Mouse (Mus musculus) thymus, postnatal 0 days (tissue): ENCODE measurements around the gene Tm2d1. TPM values are rescaled to one million over a fixed set of nuclear protein-coding genes. Genes with fewer than 3 reads are reported as not detected.

Experiments used
- DNase-seq: peaks from one replicate; pipeline ENCODE4 v3.0.0-alpha.2; 2015; ENCODE audit warnings: low spot score
- polyA plus RNA-seq: library from polyadenylated mRNA; unstranded; fragments of >200 nt; fragmentation: Nextera tagmentation; extraction: Ambion mirVana; gene quantifications from 2 replicates; pipeline ENCODE4 v1.2.1, GENCODE M21; 2015

Gene Tm2d1
- polyA plus RNA-seq, 1 experiment from 2014 or later = 97.7 TPM

DNA sequence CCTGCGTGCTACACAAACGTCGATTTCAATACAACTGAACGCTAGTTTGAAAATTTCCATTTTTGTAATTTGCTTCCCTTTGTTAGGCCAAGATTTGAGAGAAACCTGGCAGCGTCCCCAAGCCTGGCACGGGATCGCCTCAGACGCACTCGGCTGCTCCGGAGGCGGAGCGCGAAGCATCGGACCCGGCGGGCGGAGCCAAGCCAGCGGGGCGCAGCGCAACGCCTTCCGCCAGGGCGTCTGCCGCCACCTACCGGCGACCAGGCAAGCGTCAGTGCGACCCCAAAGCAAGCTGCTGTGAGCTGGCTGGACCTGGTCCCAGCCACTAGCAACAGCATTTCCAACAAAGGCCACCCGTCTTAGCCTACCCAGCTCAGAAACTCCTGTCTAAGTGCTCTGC, 60.9 kb downstream of the Tm2d1 start:
- DNase-seq = peak; percentile 87

DNA sequence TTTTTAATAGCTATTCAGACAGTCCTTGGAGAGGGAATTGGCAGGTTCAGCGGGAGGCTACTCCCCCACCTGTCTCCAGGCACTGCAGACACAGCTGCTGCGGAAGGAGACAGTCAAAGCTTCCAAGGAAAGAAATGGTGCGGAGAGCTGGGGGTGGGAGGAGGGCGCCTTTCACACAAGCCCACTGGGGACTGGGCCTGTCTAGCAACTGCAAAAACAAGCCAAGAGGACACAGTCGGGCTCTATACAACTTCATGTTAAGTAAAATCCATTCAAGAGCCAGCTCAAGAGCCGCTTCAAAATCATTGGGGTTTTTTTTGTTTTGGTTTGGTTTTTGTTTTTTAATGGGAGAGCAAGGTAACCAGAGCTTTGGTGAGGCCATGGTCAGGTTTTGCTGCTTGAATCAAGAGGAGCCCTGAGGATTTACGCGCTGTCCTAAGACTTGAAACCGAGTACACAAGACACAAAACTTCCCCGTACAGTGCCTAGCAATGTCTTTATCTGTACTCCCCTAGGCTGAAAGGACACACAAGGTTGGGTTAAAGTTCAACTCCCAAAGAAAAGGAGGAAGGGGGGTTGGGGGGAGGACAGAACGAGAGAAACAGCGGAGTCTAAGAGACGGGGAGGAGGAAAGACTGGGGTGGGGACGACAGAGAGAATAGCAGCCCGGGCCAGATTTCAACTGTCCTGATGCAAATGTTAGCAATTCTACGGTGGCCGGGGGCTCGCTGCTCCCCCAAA, 61.6 kb downstream of the Tm2d1 start:
- peak; percentile 13 for DNase-seq

DNA sequence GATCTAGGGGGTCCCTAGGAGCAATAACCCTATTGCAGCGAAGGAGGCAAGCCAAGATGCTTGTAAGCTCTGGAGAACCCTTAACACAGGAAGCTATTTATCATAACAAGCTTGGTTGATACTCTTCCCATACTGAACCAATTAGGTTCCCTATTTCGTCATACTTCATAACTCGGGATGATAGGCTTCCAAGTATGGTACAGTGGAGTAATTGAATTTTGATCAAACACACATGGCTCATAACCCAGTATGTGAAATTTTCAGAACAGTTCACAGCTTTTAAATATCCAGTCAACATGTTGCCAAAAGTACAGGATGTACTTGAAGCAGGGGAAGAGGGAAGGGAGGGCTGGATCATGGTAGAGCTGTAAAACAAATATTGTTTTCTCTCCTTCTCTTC, 64.3 kb downstream of the Tm2d1 start:
- DNase-seq = no peak

DNA sequence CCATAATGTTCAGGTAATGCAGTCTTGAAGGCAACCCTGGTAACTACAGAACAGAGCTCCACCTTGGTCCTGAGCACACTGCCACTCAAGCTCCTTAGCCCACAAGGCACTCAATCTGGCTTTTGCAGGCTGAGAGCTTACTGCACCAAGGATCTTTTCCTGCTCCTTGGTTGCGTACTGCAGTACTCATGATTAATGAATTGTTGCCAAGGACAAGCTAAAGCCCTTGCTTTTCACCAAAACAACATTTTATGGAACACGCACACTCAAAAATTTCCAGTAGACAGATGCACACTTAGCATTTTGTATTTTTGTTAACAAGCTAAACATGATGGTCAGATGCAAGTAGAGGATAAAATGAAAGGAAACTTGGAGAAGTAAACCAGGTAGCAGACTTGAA, 66.0 kb downstream of the Tm2d1 start:
- no peak for DNase-seq

Other genes with a start within 250 kb of the Tm2d1 start
- gene Patj, start 12.5 kb upstream of the Tm2d1 start, polyA plus RNA-seq = 12.2 and 17.6 TPM in 2 replicates